Mouse (Mus musculus) adrenal gland (tissue): ENCODE measurements around the gene Lpp.

Experiments
- intact Hi-C: fragments of 180-260 bp; cut with DNase I; formaldehyde crosslinking; loops from one replicate; pipeline ENCODE4 v1.15.1; 2025

Lpp gene

GRCm38 (mm10) chr16:24542864-24543263 is 149.6 kb downstream of the Lpp start:
- intact Hi-C loops: no loop called here

DNA sequence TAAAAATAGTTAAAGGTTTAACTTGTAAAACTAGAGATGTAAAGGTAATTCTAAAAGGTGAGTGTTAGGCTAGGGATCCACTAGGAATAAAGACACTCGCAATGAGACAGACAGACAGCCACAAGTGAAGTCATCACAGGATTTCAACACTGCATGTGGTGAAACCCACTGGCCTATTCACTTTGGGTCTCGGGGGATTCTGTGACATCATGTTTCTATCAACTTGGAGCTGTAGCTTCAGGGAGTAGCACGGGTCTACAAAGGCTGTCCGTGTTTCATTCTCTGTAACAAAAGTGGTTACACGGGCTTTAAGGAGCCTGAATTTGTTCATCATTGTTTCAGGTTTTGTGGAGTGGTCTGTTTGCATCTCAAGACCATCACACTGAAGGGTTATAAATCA is 152.1 kb downstream of the Lpp start:
- intact Hi-C loops: no loop called here

DNA sequence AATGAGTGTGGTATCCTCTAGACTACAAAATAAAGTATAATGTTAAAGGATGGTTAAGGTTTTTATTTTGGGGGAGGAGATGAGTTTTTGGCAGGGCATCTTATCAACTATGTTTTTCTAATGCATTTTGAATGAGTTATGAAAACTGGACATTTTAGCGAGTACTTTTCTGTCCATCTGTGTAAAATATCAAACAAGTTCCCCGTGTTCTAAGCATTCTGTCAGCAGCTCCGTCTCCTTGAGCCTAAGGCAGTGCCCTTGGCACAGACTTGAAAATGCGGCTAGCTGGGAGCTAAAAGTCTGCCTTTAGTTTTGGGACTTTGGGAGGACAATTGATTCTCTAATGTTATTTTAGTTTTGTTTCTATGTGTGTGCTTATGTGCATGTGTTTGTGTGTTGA is 165.2 kb downstream of the Lpp start:
- intact Hi-C loops: no loop called here

GRCm38 (mm10) chr16:24559811-24560210 is 166.5 kb downstream of the Lpp start:
- intact Hi-C loops: no loop called here

DNA sequence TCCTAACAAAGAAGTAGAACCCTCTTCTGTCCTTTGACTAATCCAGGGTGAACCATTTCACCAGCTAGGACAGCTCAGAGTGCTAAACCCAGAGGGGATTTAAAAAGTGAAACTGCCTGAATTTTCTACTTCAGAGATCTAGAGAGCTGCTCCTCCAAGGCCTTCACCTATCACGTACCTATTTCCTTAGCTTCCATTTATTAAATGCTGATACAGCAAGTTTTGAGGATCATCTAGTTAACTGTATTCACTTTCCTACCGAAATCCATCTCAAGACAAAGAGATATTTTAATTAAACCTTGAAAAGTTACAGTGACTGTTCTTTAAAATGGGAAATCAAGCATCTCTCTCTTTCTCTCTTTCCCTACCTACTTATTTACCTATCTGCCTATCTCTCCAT is 167.7 kb downstream of the Lpp start:
- intact Hi-C loops: no loop called here

GRCm38 (mm10) chr16:24561602-24562001 is 168.3 kb downstream of the Lpp start:
- intact Hi-C loops: no loop called here

DNA sequence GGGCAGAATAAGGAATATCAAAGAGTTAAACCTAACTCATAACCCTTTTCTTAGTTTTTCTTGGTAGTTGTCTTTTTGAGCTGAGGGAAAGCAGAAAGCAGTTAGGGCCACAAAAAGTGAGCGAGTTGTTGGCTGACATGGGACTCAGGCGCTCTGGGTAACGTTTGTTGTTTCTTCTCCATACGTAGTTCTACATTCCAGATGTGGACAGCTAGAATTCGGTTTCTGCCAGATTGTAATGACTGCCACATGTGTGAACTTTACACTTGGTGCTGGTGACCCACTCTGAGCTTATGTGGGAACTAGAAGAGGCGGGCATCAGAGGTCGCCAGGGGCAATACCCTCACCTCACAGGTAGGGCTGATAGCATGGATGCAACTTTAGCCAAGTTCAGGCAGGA is 172.0 kb downstream of the Lpp start:
- intact Hi-C loops: no loop called here

GRCm38 (mm10) chr16:24566277-24566676 is 173.0 kb downstream of the Lpp start:
- intact Hi-C loops: no loop called here

DNA sequence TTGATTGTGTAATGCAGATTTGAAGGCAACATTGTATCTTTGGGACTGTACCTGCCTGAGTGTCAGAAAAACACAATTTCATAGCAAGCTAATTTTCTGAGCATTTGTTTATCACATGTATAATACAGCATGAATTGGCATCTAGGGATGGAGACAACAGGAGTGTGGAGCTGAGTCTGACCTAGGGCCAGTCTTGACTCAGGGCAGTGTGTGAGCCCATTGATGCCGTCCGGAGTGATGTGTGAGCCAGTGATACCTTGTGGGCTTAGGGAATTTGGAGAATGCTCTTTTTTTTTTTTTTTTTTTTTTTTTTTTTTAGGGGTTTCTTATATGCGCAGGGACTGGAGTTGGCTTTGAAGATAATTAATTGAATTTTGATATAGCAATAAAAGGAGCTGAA is 174.3 kb downstream of the Lpp start:
- intact Hi-C loops: no loop called here

GRCm38 (mm10) chr16:24568061-24568460 is 174.8 kb downstream of the Lpp start:
- intact Hi-C loops: no loop called here

- intact Hi-C loops: no loop called here
Observed at GRCm38 (mm10) chr16:24569681-24570080, 176.4 kb downstream of the Lpp start.

DNA sequence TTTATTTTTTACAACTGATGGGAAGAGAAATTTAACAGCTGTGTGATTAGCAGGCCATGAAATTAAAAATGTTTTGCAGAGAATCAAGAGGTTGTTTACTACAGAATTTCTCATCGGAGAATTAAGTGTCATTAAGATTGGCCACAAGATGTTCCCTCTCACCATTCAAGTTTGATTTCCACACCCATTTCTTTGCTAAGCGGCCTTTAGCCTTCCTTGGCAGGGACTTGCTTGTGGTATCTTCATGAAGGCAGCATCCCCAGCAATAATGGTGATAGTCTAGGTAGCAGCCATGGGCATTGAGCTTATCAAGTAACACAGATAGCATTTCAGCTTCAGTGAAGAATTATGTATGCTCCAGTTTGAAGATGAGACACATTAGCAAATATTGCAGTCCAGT is 183.7 kb downstream of the Lpp start:
- intact Hi-C loops: no loop called here

GRCm38 (mm10) chr16:24577798-24578197 is 184.5 kb downstream of the Lpp start:
- intact Hi-C loops: no loop called here

- intact Hi-C loops: no loop called here
Observed at GRCm38 (mm10) chr16:24582847-24583246, 189.5 kb downstream of the Lpp start.

- intact Hi-C loops: no loop called here
Observed at GRCm38 (mm10) chr16:24593535-24593934, 200.2 kb downstream of the Lpp start.

DNA sequence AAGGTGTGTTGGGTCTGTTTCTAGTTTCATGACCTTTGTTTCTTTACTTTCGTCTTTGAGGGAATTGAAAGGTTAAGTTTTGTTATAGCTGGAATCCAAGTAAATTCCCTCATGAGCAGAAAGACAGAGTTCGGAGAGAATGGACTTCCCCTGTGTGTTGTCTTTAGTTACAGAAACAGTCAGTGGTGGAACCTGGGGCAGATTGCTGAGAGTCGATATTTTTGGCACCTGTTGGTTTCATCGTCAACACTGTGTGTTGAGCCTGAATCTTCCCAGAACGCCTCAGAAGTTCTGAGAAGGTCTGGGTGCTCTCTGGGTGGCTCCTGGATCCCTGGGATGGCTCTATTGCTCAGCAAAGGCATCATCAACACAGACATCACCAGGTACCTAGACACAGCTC is 201.2 kb downstream of the Lpp start:
- intact Hi-C loops: no loop called here

- intact Hi-C loops: no loop called here
Observed at GRCm38 (mm10) chr16:24595493-24595892, 202.2 kb downstream of the Lpp start.

DNA sequence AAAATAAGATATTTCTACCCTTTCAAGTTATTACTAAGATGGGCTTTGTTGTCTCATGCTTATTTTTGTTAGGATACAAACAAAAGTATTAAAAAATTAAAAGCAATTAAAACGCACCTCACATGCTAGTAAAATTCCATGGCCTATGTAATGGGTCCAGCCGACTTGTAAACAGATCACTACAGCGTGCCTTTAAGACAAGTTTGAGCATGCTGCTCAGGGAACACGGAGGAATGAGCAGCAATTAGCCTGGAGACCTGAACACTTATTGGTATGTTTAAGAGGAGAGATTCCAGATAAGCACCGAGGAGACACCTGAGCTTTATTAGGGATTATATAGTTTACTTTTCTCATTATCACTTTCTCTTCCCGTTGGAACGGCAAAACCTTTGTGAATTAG is 205.3 kb downstream of the Lpp start:
- intact Hi-C loops: no loop called here

DNA sequence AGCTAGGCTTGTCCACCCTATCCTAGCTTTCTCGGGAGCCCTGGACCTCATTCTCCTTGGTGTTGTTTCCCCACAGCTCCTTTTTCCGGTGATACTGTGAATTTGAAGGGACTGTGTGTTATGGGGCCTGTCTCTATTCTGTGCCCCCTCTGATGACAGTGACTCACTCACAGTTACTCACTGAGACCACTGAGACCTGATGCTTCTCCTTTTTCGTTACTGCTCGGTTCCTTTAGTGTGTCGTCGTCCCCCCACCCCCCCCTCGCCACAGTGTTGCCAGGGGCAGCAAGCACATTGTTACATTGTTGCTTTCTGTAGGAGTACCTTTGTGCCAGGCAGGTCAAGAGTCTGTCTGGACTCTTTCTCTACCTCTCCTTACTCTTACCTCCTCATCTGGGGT is 206.5 kb downstream of the Lpp start:
- intact Hi-C loops: no loop called here

DNA sequence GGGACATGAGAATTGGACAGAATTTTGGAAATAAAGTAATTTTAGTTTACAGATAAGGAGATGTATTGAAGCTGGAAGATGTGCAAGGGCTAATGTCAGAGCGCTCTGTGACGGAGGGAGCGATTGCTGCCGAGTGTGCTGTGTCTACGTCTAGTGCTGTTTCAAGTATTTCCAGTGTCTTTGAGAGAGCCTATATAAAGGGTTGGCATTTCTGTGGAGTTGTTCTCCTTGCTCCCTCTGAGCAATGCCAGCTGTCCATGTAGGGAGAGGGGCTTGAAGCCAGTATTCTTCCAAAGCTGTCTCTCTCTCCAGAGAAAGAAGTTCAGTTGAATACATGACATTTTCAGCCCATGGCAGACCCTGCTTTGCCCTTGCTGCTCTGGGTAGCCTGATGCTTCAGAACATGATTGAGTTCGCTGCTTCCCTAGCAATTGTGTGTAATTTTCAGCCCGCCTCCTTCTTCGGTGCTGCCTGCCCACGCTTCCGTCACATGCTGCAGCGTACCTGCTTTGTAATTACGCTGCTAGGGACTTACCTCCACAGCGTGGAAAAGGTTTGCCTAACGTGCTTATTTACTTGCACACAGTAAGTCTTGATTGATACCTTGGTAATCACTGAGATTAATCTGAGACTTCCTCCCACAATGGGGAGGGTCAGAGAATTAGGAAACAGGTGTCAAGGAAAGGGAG is 207.1 kb downstream of the Lpp start:
- intact Hi-C loops: no loop called here

GRCm38 (mm10) chr16:24603342-24603741 is 210.0 kb downstream of the Lpp start:
- intact Hi-C loops: no loop called here

DNA sequence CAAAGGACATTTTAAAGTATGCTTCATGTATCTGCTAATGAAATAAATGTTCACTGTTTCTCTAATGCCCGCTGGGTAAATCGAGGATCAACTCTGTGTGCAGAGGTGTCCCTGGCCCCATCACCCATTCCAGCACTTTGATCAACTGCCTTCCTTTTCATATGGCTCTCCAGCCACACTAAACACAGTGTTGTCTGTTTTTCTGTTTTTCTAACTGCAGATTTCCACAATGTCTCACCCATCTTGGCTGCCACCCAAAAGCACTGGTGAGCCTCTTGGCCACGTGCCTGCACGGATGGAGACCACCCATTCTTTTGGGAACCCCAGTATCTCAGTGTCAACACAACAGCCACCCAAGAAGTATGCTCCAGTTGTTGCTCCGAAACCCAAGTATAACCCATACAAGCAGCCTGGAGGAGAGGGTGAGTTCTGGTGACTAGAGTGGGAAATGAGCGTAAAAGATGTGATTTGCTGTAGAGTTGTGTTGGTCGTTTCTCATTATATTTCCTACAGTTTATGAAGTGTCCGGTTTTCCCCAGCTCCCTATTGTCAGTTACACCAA is 214.7 kb downstream of the Lpp start:
- intact Hi-C loops: no loop called here

DNA sequence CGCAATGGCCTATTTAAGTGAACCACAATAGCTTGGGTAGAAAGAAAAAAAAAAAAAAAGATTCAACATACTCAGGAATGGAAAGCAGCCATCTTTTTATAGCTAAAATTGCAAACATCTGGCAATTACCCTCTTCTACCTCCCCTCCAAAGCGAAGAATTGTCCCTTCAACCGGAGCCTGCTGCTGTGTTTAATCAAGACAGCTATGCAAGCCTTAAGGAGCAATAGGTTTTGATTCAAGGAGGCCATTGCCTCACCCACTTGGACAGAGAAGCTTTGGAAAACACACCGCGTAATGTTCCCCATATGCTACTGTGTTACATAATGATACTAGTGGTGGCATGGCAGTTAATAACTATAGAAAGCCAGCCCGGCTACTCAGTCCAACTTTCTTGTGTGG is 226.2 kb downstream of the Lpp start:
- intact Hi-C loops: no loop called here

DNA sequence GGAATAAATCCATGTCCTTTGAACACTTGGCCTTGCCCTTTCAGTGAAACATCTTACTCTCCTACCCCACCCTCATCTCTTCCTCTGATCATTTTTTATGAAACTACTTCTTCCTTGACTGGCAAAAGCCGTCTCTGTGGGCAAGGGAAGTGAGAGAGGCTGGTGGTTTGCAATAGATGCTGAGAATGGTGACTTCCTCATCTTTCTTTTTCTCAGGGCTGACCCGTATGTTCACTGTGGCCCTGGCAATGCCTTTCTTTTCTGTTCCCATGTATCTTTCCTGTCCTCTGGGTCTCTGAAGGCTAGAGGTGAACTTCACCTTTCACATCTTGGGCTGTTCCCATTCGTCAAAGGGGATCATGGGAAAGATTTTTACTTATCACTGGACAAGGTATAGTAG is 226.7 kb downstream of the Lpp start:
- intact Hi-C loops: no loop called here
